Mouse (Mus musculus): ENCODE data around the gene Jak1.
"Not testable (repeated sequence)": the region's sequence is repeated elsewhere in the genome, so short reads cannot be mapped to it uniquely, and the experiment has no call there.

The Jak1 gene

GRCm38 (mm10) chr4:101275881-101276280 is 10.8 kb upstream of the Jak1 start:
- no peak for DNase-seq

GRCm38 (mm10) chr4:101270734-101271133 is 5.7 kb upstream of the Jak1 start:
- DNase-seq: no peak

DNA sequence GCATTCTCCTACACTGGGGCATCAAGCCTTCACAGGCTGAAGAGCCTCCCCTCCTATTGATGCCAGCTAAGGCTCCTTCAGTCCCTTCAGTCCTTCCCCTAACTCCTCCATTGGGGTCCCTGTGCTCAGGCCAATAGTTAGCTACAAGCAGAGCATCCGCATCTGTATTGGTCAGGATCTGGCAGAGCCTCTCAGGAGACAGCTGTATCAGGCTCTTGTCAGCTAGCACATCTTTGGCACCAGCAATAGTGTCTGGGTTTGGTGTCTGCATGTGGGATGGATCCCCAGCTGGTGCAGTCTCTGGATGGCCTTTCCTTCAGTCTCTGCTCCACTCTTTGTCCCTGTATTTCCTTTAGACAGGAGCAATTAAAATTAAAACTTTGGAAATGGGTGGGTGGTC is 3.4 kb upstream of the Jak1 start:
- DNase-seq: not testable (repeated sequence)

DNA sequence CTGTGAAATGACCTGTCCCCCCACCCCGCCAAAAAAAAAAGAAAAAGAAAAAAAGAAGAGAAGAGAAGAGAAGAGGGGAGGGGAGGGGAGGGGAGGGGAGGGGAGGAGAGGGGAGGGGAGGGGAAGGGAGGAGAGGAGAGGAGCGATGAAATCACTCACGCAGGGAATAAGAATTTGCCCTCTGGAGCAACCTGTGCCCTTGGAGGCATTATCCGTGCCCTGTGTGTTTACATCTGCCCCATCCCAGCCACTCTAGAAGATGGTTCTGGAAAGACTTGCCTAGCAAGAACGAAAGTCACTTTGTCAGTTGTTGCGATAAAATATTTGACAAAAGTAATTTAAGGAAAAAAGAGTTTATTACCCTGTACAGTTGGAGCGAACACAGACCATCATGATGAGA is 441 bp upstream of the Jak1 start:
- DNase-seq: no peak

- peak in 1 of 2 experiments; percentile 42 for DNase-seq
Measured at GRCm38 (mm10) chr4:101263968-101264740, 928 bp downstream of the Jak1 start.

DNA sequence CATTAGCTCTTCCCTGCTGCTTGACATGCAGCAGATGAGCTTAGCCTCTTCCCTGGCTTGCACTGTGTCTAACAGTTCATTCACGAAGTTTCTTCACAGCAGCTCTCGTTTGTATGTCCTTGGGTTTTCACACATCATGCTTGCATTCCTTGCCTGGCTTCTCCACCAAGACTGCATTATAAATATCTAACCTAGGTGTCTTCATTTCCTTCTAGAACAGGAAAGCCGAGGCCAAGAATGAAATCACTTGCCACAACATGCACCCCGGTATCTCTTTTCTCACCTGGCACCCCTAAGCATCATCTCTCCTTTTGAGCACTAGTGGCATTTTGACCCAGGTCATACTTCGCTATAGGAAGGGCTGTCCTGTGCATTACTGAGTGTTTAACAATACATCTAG is 3.5 kb downstream of the Jak1 start:
- DNase-seq: no peak

GRCm38 (mm10) chr4:101260744-101261291 is 4.3 kb downstream of the Jak1 start:
- no peak for DNase-seq

- DNase-seq: no peak
Measured at GRCm38 (mm10) chr4:101256526-101257210, 8.4 kb downstream of the Jak1 start.

GRCm38 (mm10) chr4:101254606-101255349 is 10.3 kb downstream of the Jak1 start:
- no peak for DNase-seq

- no peak for DNase-seq
Measured at GRCm38 (mm10) chr4:101254015-101254414, 11.1 kb downstream of the Jak1 start.

- no peak for DNase-seq
Measured at GRCm38 (mm10) chr4:101252781-101253622, 12.1 kb downstream of the Jak1 start.

GRCm38 (mm10) chr4:101252016-101252415 is 13.1 kb downstream of the Jak1 start:
- no peak for DNase-seq

DNA sequence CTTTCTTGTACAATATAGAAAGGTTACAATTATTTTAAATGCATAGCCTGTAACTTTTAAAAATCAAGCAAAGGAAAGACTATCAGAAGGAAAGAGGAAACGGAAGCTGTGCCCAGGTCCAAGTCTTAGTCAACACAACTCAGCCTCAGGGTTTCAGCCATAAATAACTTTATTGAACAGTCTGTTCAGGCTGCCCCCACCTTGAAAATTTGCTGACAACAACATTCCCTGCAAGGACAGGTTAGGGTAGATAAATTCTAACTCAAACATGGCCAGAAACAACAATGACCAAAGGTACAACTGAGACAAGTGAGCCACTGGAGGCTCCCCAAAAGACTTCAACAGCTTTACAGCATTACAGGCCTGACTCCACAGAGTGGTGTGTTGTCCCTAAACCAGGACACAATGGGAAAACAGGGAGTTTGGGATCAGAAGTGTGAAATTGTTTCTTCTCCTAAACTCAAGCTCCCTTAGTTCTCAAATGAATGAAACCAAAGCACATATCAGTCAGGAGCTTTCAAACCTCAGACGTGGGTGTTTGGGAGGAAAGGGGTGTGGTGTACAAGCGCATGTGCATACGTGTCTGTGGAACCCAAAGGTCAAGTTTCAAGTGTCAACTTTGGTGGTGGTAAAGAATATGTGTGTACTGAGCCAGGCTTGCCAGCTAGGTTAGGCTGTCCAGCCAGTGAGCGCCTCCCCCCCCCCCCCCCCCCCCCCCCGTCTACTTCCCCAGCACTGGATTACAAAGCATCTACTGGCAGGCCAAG is 14.9 kb downstream of the Jak1 start:
- no peak for DNase-seq

DNA sequence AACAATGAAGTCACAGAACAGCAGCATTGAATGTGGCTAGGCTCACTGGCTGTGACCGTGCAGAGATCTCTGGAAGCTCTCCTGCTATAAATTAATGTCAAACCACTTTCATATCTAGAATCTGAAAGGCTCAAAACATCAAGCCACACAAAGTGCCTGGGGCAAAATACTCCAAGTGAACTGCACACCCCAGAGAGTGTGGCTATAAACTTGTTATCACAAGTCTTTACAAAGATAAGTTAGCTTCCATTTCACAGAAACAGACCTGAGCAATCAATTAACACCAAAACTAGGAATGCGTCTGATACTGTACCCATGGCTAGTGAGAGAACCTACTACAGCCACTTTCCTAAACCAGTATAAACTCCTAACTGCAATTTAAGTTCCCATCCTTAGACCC is 17.7 kb downstream of the Jak1 start:
- no peak for DNase-seq

DNA sequence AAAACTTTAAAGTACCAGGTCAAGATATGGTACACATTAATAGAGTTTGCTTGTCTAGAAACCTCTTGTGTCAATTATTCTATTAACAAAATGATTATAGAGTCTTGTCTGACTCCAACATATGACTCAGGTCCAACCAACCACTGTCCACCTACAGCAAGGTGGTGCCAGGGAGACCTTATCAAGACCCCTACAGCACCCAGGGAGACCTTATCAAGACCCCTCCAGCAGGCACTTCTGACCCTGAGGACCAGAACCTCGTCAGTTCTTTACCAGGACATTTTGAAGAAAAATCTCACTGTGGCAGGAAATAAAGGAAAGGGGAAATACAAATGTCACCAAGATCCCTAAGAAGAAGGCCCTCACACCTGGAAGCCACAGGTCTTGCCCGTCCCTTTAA is 18.5 kb downstream of the Jak1 start:
- no peak for DNase-seq

DNA sequence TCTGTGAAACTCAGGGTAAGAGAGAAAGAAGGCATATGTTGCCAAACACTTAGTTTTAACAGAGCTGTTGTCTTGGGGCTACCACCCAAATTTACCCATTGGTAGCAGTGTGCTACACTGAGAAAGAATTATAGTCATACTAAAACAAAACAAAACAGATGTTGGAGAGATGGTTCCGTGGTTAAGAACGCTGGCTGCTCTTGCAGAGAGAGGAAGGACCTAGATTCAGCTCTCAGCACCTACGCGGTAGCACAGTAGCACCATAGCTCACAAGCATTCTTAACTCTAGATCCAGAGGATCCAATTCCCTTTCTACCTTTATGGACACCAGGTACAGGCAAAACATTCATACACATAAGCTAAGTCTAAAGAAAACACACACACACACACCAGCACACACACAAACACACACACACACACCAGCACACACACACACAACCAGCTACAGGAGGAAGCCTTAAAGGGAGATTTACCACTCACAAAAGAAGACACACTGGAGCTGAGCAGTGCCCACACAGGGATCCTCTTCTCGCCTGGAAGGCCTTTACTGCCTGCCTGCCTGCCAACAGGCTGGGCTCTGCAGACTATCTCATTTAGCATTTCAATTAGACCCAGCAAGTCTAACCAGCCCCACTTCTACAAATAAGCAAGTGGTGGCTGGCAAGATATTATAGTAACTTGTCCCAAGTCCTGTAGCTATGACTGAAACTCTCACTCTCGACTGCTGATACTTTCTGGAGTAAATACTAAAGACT is 20.6 kb downstream of the Jak1 start:
- peak in 1 of 2 experiments; percentile 38 for DNase-seq

DNA sequence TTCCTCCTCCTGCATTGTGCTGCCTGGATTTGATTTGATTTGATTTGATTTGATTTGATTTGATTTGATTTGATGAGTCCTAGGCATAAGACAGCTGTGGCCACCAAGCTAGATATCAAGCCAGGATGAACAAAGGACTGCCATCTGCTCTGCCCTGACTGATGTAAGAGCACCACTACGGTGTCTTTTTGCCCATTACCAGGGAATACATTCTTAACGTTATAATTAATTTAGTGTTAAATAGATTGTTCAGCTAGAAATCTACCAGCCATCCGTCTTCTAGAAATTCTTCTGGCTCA is 24.3 kb downstream of the Jak1 start:
- peak in 1 of 2 experiments; percentile 13 for DNase-seq

- DNase-seq: peak; percentile 15 to 19
Measured at GRCm38 (mm10) chr4:101240163-101240874, 24.8 kb downstream of the Jak1 start.

DNA sequence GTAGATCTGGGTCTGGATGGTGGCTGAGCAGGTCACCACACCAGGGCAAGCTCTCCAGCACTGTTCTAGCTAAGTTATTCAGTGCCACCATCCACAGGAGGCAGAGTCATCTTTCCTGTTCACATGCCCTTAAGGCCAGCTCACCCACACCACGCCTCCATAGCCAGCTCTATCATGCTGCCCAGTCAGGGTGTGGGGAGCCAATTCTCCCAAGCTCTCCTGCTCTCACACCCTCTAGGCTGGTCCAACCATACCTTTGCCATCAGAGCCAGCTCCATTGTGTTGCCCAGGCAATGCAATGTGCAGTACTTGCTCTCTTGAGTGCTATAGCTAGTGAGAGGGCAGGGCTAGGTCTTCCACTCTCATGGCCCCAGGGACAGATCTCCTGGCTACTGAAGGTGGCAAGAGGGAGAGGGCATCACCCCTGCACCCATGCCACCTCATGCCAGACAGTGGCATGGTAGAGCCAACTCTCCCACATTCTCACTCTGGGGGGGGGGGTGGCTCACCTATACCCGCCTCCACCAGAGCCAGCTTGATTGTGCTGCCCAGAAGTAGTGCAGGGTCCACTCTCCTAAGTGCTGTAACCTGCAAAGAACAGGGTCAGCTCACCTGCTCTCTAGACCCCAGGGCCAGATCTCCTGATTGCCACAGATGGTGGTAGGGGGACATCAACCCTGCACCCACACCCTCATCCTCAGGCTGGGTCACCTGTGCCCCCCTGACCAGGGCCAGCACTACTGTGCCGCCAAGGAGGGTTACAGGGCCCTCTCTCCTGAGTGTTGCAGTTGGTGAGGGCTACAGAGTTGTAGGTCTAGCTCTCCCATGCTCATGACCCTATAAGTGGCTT is 25.5 kb downstream of the Jak1 start:
- no peak for DNase-seq
